Mouse (Mus musculus) ES-E14 (cell line): Measurements from ENCODE around the gene Ptpn1. TPM values are rescaled to one million over a fixed set of nuclear protein-coding genes. Genes with fewer than 3 reads are reported as not detected.

Source experiments
- DNase-seq: peaks from one replicate; pipeline ENCODE4 v3.0.0-alpha.2; 2013; ENCODE audit warnings: low read depth, low spot score
- H3K27ac ChIP-seq: 2 replicates; pipeline ENCODE4 v1.5.1; 2012; ENCODE audit warnings: low read depth, mild to moderate bottlenecking, low read length, moderate library complexity, mixed read lengths; ENCODE audit not compliant: poor library complexity, insufficient read depth, severe bottlenecking
- H3K36me3 ChIP-seq: 2 replicates; pipeline ENCODE4 v1.6.1; 2012; ENCODE audit warnings: mild to moderate bottlenecking, low read length, moderate library complexity, mixed read lengths; ENCODE audit not compliant: control insufficient read depth, poor library complexity, insufficient read depth, severe bottlenecking
- H3K4me1 ChIP-seq, 2 experiments: fragments of 150-350 bp in 1 of 2; sonication (generic) in 1 of 2; 2 replicates each; pipeline ENCODE4 v1.6.1; 2012; ENCODE audit warnings: low read length in 2 of 2, mild to moderate bottlenecking in 1 of 2, mixed read lengths in 1 of 2; ENCODE audit not compliant: control insufficient read depth in 2 of 2, insufficient read depth in 2 of 2, poor library complexity in 1 of 2
- H3K4me3 ChIP-seq, 2 experiments: fragments of 150-350 bp in 1 of 2; sonication (generic) in 1 of 2; 2 replicates each; pipeline ENCODE4 v1.5.1; 2012; ENCODE audit warnings: low read length in 2 of 2, low read depth in 1 of 2, mild to moderate bottlenecking in 1 of 2, mixed read lengths in 1 of 2; ENCODE audit not compliant: insufficient read depth in 1 of 2, poor library complexity in 1 of 2, severe bottlenecking in 1 of 2
- H3K9ac ChIP-seq: 2 replicates; pipeline ENCODE4 v1.6.1; 2012; ENCODE audit warnings: low read depth, mild to moderate bottlenecking, low read length, mixed read lengths; ENCODE audit not compliant: poor library complexity, insufficient read depth, severe bottlenecking
- H3K9me3 ChIP-seq: fragments of 150-350 bp; sonication (generic); 2 replicates; pipeline ENCODE4 v1.6.1; 2012; ENCODE audit warnings: low read depth, mild to moderate bottlenecking, low read length; ENCODE audit not compliant: control insufficient read depth, insufficient read depth
- CHD2 ChIP-seq: IDR thresholded peaks from 2 replicates; pipeline ENCODE4 v1.6.1; 2014; ENCODE audit warnings: mild to moderate bottlenecking, low read depth, low read length, inconsistent platforms
- HCFC1 ChIP-seq: IDR thresholded peaks from 2 replicates; pipeline ENCODE4 v1.6.1; 2012; ENCODE audit warnings: low read length, inconsistent platforms, borderline replicate concordance; ENCODE audit not compliant: insufficient read depth
- MAFK ChIP-seq: IDR thresholded peaks from 2 replicates; pipeline ENCODE4 v1.6.1; 2014; ENCODE audit warnings: mild to moderate bottlenecking, low read depth, low read length, inconsistent platforms; ENCODE audit not compliant: insufficient read depth
- ZC3H11A ChIP-seq: IDR thresholded peaks from 2 replicates; pipeline ENCODE4 v1.6.1; 2012; ENCODE audit warnings: low read depth, mild to moderate bottlenecking, inconsistent platforms, low read length, borderline replicate concordance
- ZNF384 ChIP-seq: IDR thresholded peaks from 2 replicates; pipeline ENCODE4 v1.6.1; 2012; ENCODE audit warnings: low read depth, low read length, inconsistent platforms
- in situ Hi-C, 2 experiments: fragments of 600-800 bp; cut with MboI; formaldehyde crosslinking; loops; one replicate each; pipeline ENCODE4 v1.15.1; 2025; ENCODE audit warnings: low sequenced_read_pairs in 2 of 2, inconsistent platforms in 1 of 2; ENCODE audit not compliant: unreplicated experiment in 2 of 2
- total RNA-seq: library from RNA; depleted of rRNA; stranded (reverse); fragments of 300-350 nt; gene quantifications from 2 replicates; pipeline ENCODE4 v1.2.3, GENCODE M21; 2012

Gene Ptpn1
- total RNA-seq, 1 experiment: 39.9 TPM

GRCm38 (mm10) chr2:167996672-167997215 is 64.9 kb downstream of the Ptpn1 start:
- H3K9me3 ChIP-seq: no peaks in the 10 kb centered on the region
- H3K4me3 ChIP-seq: no peak overlapping the region
- H3K27ac ChIP-seq: no peak overlapping the region
- in situ Hi-C loops: no loop called here
- no peak overlapping the region for H3K9ac ChIP-seq
- TF ChIP-seq ZC3H11A (no peak), MAFK (no peak)
- no peaks in the 10 kb centered on the region for H3K36me3 ChIP-seq
- H3K4me1 ChIP-seq: peaks cover 0 to 2% of the 10 kb centered on the region in 2 experiments; a peak in 1 of 4 replicates
- no peak for DNase-seq

DNA sequence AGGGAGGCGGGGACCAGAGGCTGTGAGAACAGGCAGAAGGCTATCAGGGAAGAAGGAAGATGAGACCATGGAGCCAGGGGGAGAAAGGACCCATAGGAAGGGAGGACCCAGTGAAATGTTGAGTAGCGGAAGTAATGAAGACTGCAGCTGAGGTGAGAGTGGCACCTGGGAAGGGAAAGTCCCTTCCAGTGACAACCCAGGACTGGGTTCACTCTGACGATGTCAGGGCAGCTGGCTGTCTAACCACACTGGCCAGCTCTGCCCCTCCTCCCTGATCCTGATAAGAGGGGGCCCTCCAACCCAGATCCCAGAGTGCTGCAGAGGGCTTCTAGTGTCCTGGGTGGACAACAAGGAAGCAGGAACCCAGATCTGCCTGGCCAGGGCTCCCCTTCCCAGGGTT is 65.7 kb downstream of the Ptpn1 start:
- Histone ChIP-seq H3K36me3 (no peaks in the 10 kb centered on the region), H3K4me3 (no peak overlapping the region), H3K27ac (no peak overlapping the region), H3K9ac (no peak overlapping the region), H3K9me3 (no peaks in the 10 kb centered on the region), H3K4me1 (no peaks in the 10 kb centered on the region; a peak in 1 of 4 replicates)
- TF ChIP-seq HCFC1: no peak
- no peak for TF ChIP-seq MAFK
- no peak for TF ChIP-seq ZNF384
- TF ChIP-seq ZC3H11A: no peak
- no peak for TF ChIP-seq CHD2
- DNase-seq: no peak
- in situ Hi-C loops: no loop called here

DNA sequence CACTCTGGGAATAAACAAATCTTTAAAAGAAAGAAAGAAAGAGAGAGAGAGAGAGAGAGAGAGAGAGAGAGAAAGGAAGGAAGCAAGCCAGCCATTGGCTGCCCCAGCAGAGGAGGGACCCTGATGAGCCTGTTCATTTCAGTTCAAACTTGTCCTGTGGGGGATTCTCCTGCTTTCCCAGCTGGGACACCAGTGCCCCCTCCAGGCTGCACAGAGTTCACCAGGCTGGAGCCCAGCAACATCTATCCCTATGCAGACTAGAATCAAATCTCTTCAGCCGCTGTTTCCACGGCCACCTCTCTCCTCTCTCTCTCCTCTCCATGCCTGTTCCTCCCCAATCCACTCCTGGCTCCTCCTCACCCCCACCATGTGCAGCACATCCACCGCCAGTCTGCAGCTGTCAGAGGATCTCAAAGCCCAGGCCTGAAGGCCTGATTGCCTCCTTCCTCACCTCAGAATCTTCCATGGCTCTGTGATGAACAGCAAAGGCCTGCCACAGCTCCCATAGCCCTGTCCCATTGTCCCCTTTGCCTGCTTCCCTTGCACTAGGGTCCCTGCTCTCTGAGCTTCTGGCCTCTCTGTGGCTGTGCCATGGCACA is 67.4 kb downstream of the Ptpn1 start:
- in situ Hi-C loops: no loop called here
- Histone ChIP-seq H3K4me1 (no peaks in the 10 kb centered on the region), H3K27ac (no peak overlapping the region), H3K9me3 (no peaks in the 10 kb centered on the region), H3K4me3 (no peak overlapping the region), H3K9ac (no peak overlapping the region), H3K36me3 (no peaks in the 10 kb centered on the region)
- TF ChIP-seq CHD2 (no peak), ZNF384 (no peak), MAFK (no peak), ZC3H11A (no peak), HCFC1 (no peak)
- DNase-seq: peak; percentile 36

DNA sequence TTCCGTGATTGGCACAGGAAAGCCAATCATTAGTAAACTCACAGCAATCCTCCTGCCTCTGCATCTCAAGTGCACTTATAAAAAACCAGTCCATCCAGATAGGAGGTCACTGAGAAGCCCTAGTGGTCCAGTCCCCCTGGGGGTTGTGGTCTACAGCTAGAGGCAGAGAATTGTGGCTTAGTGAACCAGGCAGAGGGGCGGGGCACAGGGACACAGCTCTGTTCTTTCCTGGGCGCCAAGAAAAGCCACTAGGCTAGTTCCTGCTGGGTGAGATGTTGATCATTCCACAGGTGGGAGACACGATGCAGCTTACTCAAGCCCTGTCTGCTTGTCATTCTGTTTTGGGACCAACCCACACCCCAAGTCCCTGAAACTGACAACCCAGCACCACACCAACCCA is 70.3 kb downstream of the Ptpn1 start:
- H3K27ac ChIP-seq: no peak overlapping the region
- H3K4me1 ChIP-seq: peaks cover 0 to 13% of the 10 kb centered on the region in 2 experiments; a peak in 2 of 4 replicates
- TF ChIP-seq HCFC1 (no peak), MAFK (no peak), CHD2 (no peak), ZC3H11A (no peak), ZNF384 (no peak)
- no peaks in the 10 kb centered on the region for H3K9me3 ChIP-seq
- no peak for DNase-seq
- H3K9ac ChIP-seq: no peak overlapping the region
- no peaks in the 10 kb centered on the region for H3K36me3 ChIP-seq
- no peak overlapping the region for H3K4me3 ChIP-seq
- in situ Hi-C loops: no loop called here

GRCm38 (mm10) chr2:168002884-168003283 is 71.0 kb downstream of the Ptpn1 start:
- Histone ChIP-seq H3K4me1 (peaks cover 0 to 13% of the 10 kb centered on the region in 2 experiments; a peak in 2 of 4 replicates), H3K9me3 (no peaks in the 10 kb centered on the region), H3K9ac (no peak overlapping the region), H3K4me3 (no peak overlapping the region), H3K27ac (no peak overlapping the region), H3K36me3 (no peaks in the 10 kb centered on the region)
- DNase-seq: no peak
- in situ Hi-C loops: no loop called here
- TF ChIP-seq HCFC1: no peak
- no peak for TF ChIP-seq MAFK
- TF ChIP-seq CHD2: no peak
- TF ChIP-seq ZNF384: no peak
- no peak for TF ChIP-seq ZC3H11A
